Comparison of ENCODE assay signal across 34 mouse cellular contexts in genomic region chr17:71009751-71010150, GRCm38 (mm10).
"Had no signal": no experiment of that assay in that cellular context is flagged by ENCODE, and none has a peak within 500 bp of the region (broad histone marks: within the 10 kb centered on the region; RNA-seq: fewer than 3 reads in every experiment).

No protein-coding gene starts in this region.

- ATAC-seq: hindbrain, embryonic 16.5 days; hindbrain, postnatal 0 days; inflammation-experienced regulatory T-cells, adult 6 months; intestine, embryonic 15.5 days; intestine, embryonic 16.5 days; intestine, postnatal 0 days had no signal

- H3K4me3 ChIP-seq: heart, embryonic 12.5 days; heart, embryonic 13.5 days; heart, embryonic 15.5 days; hindbrain, embryonic 10.5 days; hindbrain, embryonic 12.5 days; hindbrain, embryonic 13.5 days; hindbrain, embryonic 15.5 days; intestine, embryonic 15.5 days; kidney, embryonic 15.5 days; layer of hippocampus, adult 2 months; left cerebral cortex, adult 2 months had no signal

- H3K4me2 ChIP-seq: heart, embryonic 11.5 days; heart, embryonic 12.5 days; heart, embryonic 13.5 days; heart, embryonic 15.5 days; hindbrain, embryonic 12.5 days; hindbrain, embryonic 13.5 days; hindbrain, embryonic 14.5 days; hindbrain, embryonic 15.5 days; intestine, embryonic 15.5 days; kidney, embryonic 15.5 days had no signal

- H3K9ac ChIP-seq: heart, embryonic 12.5 days; heart, embryonic 13.5 days; heart, embryonic 15.5 days; hindbrain, embryonic 12.5 days; hindbrain, embryonic 13.5 days; hindbrain, embryonic 14.5 days; hindbrain, embryonic 15.5 days; intestine, embryonic 15.5 days; kidney, embryonic 15.5 days had no signal

- H3K9me3 ChIP-seq: heart, embryonic 12.5 days; heart, embryonic 13.5 days; heart, embryonic 15.5 days; hindbrain, embryonic 10.5 days; hindbrain, embryonic 12.5 days; hindbrain, embryonic 13.5 days; hindbrain, embryonic 15.5 days; intestine, embryonic 15.5 days; kidney, embryonic 15.5 days had no signal

- H3K27ac ChIP-seq: heart, embryonic 13.5 days; heart, embryonic 15.5 days; hindbrain, embryonic 10.5 days; hindbrain, embryonic 12.5 days; hindbrain, embryonic 13.5 days; hindbrain, embryonic 14.5 days; hindbrain, embryonic 15.5 days; hindbrain, postnatal 0 days; intestine, embryonic 15.5 days; kidney, embryonic 15.5 days; kidney, postnatal 0 days; layer of hippocampus, adult 2 months; left cerebral cortex, adult 2 months had no signal

- DNase-seq: heart, postnatal 10 days; heart, postnatal 14 days; heart, postnatal 36 days; kidney, adult 11 months; kidney, adult 18-20 months; kidney, adult 2 months; kidney, adult 8-10 months; kidney, adult 9 months; kidney, postnatal 10 days; kidney, postnatal 14 days; kidney, postnatal 25 days; kidney, postnatal 36 days; kidney, postnatal 4 days; layer of hippocampus, adult 9-11 months; layer of hippocampus, postnatal 36 days had no signal

- H3K36me3 ChIP-seq: heart, embryonic 12.5 days; heart, embryonic 13.5 days; heart, embryonic 15.5 days; hindbrain, embryonic 10.5 days; hindbrain, embryonic 12.5 days; hindbrain, embryonic 13.5 days; hindbrain, embryonic 15.5 days; intestine, embryonic 15.5 days; kidney, embryonic 15.5 days had no signal

- H3K4me1 ChIP-seq: hindbrain, embryonic 12.5 days; hindbrain, embryonic 13.5 days; hindbrain, embryonic 15.5 days; intestine, embryonic 15.5 days had no signal

- H3K27me3 ChIP-seq: heart, embryonic 12.5 days; heart, embryonic 13.5 days; heart, embryonic 15.5 days; hindbrain, embryonic 12.5 days; hindbrain, embryonic 13.5 days; hindbrain, embryonic 15.5 days; intestine, embryonic 15.5 days; kidney, embryonic 15.5 days had no signal
